Mouse (Mus musculus): Measurements from ENCODE around the gene H2-M10.5. TPM values are rescaled to one million over a fixed set of nuclear protein-coding genes. Genes with fewer than 3 reads are reported as not detected.

The H2-M10.5 gene
- total RNA-seq (2023), result not detected

GRCm38 (mm10) chr17:36772610-36773009, at the start of gene H2-M10.5:
Gene H2-M10.5, plus strand, starts transcription at chr17:36772910.

DNA sequence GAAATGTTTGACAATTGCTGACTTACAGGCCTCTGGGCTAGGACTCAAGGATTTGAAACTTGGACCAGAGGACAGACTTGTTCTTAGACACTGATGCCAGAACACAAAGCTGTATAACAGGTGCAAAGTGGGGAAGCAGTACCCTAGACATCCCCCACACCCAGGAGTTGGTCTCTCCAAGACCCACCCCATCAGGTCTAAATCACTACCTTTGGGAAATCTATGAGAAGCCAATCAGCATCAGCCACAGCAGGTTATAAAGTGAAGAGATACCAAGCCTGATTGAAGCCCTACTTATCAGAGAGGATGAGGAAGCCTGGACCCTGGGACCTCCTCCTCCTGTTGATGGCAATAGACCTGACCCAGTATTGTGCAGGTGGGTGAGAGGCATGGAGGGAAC, 39.2 kb downstream of the H2-M10.5 start, which contains the start of gene H2-M10.6:
TSS of gene H2-M10.6 (plus strand) at position 301 of the 400 bp plus-strand sequence.

Other genes with a start within 250 kb of the H2-M10.5 start
- not detected for gene H2-M11, start 225.8 kb upstream of the H2-M10.5 start, total RNA-seq (2023)
- not detected for gene H2-M9, start 130.2 kb upstream of the H2-M10.5 start, total RNA-seq (2023)
- not detected for gene H2-M1, start 100.7 kb upstream of the H2-M10.5 start, total RNA-seq (2023)
- not detected for gene H2-M10.6, start 39.3 kb downstream of the H2-M10.5 start, total RNA-seq (2023)
- 100 to 1,000 TPM; 117 to 139 TPM for gene Trim26, start 64.2 kb downstream of the H2-M10.5 start, total RNA-seq (2023)
- not detected for gene Trim15, start 94.3 kb downstream of the H2-M10.5 start, total RNA-seq (2023)
- gene Trim10, start 96.7 kb downstream of the H2-M10.5 start, total RNA-seq (2023), result under 1 TPM; 0.32 to 0.33 TPM
- not detected for gene Trim40, start 117.2 kb downstream of the H2-M10.5 start, total RNA-seq (2023)
- gene Trim31, start 125.2 kb downstream of the H2-M10.5 start, total RNA-seq (2023), result not detected
- 1 to 10 TPM in 1 of 2 experiments, under 1 TPM in 1; 0.77 to 1.2 TPM for gene Rnf39, start 170.0 kb downstream of the H2-M10.5 start, total RNA-seq (2023)
- 10 to 100 TPM; 71.0 to 72.5 TPM for gene Ppp1r11, start 178.8 kb downstream of the H2-M10.5 start, total RNA-seq (2023)
- 10 to 100 TPM; 54.5 to 64.0 TPM for gene Znrd1, start 185.6 kb downstream of the H2-M10.5 start, total RNA-seq (2023)
- 1 to 10 TPM; 2.3 to 3.3 TPM for gene Znrd1as, start 185.7 kb downstream of the H2-M10.5 start, total RNA-seq (2023)
- gene 2410137M14Rik, start 208.3 kb downstream of the H2-M10.5 start, total RNA-seq (2023), result not detected
- not detected for gene H2-M5, start 216.6 kb downstream of the H2-M10.5 start, total RNA-seq (2023)
- gene Zfp57, start 228.3 kb downstream of the H2-M10.5 start, total RNA-seq (2023), result not detected